Mouse (Mus musculus): ENCODE data around the gene Gm28539. TPM values are rescaled to one million over a fixed set of nuclear protein-coding genes. Genes with fewer than 3 reads are reported as not detected.

Gm28539 gene
- polyA plus RNA-seq, 1 experiment from 2014 or later = not detected

GRCm38 (mm10) chr16:18895249-18895648, 58.9 kb downstream of the Gm28539 start:
- Histone ChIP-seq H3K27me3 (ENCODE audit: insufficient read depth, low read length) (no peaks in the 10 kb centered on the region), H3K4me3 (replicated peaks; ENCODE audit: low read depth, low read length) (no peak overlapping the region), H3K4me1 (replicated peaks; ENCODE audit: insufficient read depth, low read length) (no peaks in the 10 kb centered on the region), H3K27ac (no peak overlapping the region), H3K9ac (ENCODE audit: low read depth, low read length) (no peak overlapping the region), H3K4me2 (ENCODE audit: low read length) (no peak overlapping the region), H3K36me3 (ENCODE audit: insufficient read depth, low read length) (peaks cover 24% of the 10 kb centered on the region), H3K9me3 (replicated peaks; ENCODE audit: low read length) (no peaks in the 10 kb centered on the region)
- ATAC-seq (replicated peaks; ENCODE audit: low FRiP score, low read depth) = no peak
- TF ChIP-seq CTCF (IDR thresholded peaks at IDR 0.05; ENCODE audit: low read depth) = no peak
- 79% methylated on average over 3 of the region's 3 CpGs for WGBS
- DNase-seq (ENCODE audit: low spot score) = no peak

GRCm38 (mm10) chr16:18896429-18896828, 60.0 kb downstream of the Gm28539 start:
- no peaks in the 10 kb centered on the region for H3K4me1 ChIP-seq (replicated peaks; ENCODE audit: insufficient read depth, low read length)
- no peak overlapping the region for H3K4me2 ChIP-seq (ENCODE audit: low read length)
- no peak overlapping the region for H3K27ac ChIP-seq
- no peak overlapping the region for H3K4me3 ChIP-seq (replicated peaks; ENCODE audit: low read depth, low read length)
- H3K36me3 ChIP-seq (ENCODE audit: insufficient read depth, low read length) = peaks cover 24% of the 10 kb centered on the region
- no peaks in the 10 kb centered on the region for H3K27me3 ChIP-seq (ENCODE audit: insufficient read depth, low read length)
- TF ChIP-seq CTCF (IDR thresholded peaks at IDR 0.05; ENCODE audit: low read depth) = no peak
- no peak overlapping the region for H3K9ac ChIP-seq (ENCODE audit: low read depth, low read length)
- WGBS = 73% methylated on average over 10 of the region's 10 CpGs
- ATAC-seq (replicated peaks; ENCODE audit: low FRiP score, low read depth) (no peak), DNase-seq (ENCODE audit: low spot score) (no peak)
- H3K9me3 ChIP-seq (replicated peaks; ENCODE audit: low read length) = no peaks in the 10 kb centered on the region

- ATAC-seq (replicated peaks; ENCODE audit: low FRiP score, low read depth) = no peak
- no peak overlapping the region for H3K9ac ChIP-seq (ENCODE audit: low read depth, low read length)
- peaks cover 19% of the 10 kb centered on the region; the same call in 1 of the 2 replicates for H3K36me3 ChIP-seq (ENCODE audit: insufficient read depth, low read length)
- H3K4me3 ChIP-seq (replicated peaks; ENCODE audit: low read depth, low read length) = no peak overlapping the region
- no peak for DNase-seq (ENCODE audit: low spot score)
- H3K4me2 ChIP-seq (ENCODE audit: low read length) = no peak overlapping the region
- H3K4me1 ChIP-seq (replicated peaks; ENCODE audit: insufficient read depth, low read length) = no peaks in the 10 kb centered on the region
- no peak overlapping the region for H3K27ac ChIP-seq
- H3K27me3 ChIP-seq (ENCODE audit: insufficient read depth, low read length) = no peaks in the 10 kb centered on the region
- H3K9me3 ChIP-seq (replicated peaks; ENCODE audit: low read length) = no peaks in the 10 kb centered on the region
- TF ChIP-seq CTCF (IDR thresholded peaks at IDR 0.05; ENCODE audit: low read depth) = no peak
- WGBS = 81% methylated on average over 1 of the region's 1 CpGs
Measured at GRCm38 (mm10) chr16:18905648-18906047, 69.3 kb downstream of the Gm28539 start.

GRCm38 (mm10) chr16:18916064-18916463, 79.7 kb downstream of the Gm28539 start:
- H3K4me3 ChIP-seq (replicated peaks; ENCODE audit: low read depth, low read length) = no peak overlapping the region
- no peaks in the 10 kb centered on the region for H3K4me1 ChIP-seq (replicated peaks; ENCODE audit: insufficient read depth, low read length)
- ATAC-seq (replicated peaks; ENCODE audit: low FRiP score, low read depth) (no peak), DNase-seq (ENCODE audit: low spot score) (no peak)
- no peak overlapping the region for H3K27ac ChIP-seq
- no peak overlapping the region for H3K4me2 ChIP-seq (ENCODE audit: low read length)
- 94% methylated on average over 4 of the region's 4 CpGs for whole genome bisulfite sequencing
- no peak for TF ChIP-seq CTCF (IDR thresholded peaks at IDR 0.05; ENCODE audit: low read depth)
- H3K9me3 ChIP-seq (replicated peaks; ENCODE audit: low read length) = no peaks in the 10 kb centered on the region
- no peaks in the 10 kb centered on the region for H3K27me3 ChIP-seq (ENCODE audit: insufficient read depth, low read length)
- no peak overlapping the region for H3K9ac ChIP-seq (ENCODE audit: low read depth, low read length)
- peaks cover 32% of the 10 kb centered on the region; the same call in 1 of the 2 replicates for H3K36me3 ChIP-seq (ENCODE audit: insufficient read depth, low read length)

GRCm38 (mm10) chr16:18921771-18922170, 85.4 kb downstream of the Gm28539 start:
- H3K4me2 ChIP-seq (ENCODE audit: low read length) = no peak overlapping the region
- ATAC-seq (replicated peaks; ENCODE audit: low FRiP score, low read depth) (no peak), DNase-seq (ENCODE audit: low spot score) (no peak)
- H3K9ac ChIP-seq (ENCODE audit: low read depth, low read length) = no peak overlapping the region
- no peaks in the 10 kb centered on the region for H3K4me1 ChIP-seq (replicated peaks; ENCODE audit: insufficient read depth, low read length)
- WGBS = 83% methylated on average over 2 of the region's 2 CpGs
- no peak overlapping the region for H3K4me3 ChIP-seq (replicated peaks; ENCODE audit: low read depth, low read length)
- no peak overlapping the region for H3K27ac ChIP-seq
- no peak for TF ChIP-seq CTCF (IDR thresholded peaks at IDR 0.05; ENCODE audit: low read depth)
- H3K27me3 ChIP-seq (ENCODE audit: insufficient read depth, low read length) = no peaks in the 10 kb centered on the region
- no peaks in the 10 kb centered on the region for H3K9me3 ChIP-seq (replicated peaks; ENCODE audit: low read length)
- H3K36me3 ChIP-seq (ENCODE audit: insufficient read depth, low read length) = peaks cover 57% of the 10 kb centered on the region; the same call in 1 of the 2 replicates

- TF ChIP-seq CTCF (IDR thresholded peaks at IDR 0.05; ENCODE audit: low read depth) = no peak
- H3K4me2 ChIP-seq (ENCODE audit: low read length) = no peak overlapping the region
- H3K36me3 ChIP-seq (ENCODE audit: insufficient read depth, low read length) = peaks cover 47% of the 10 kb centered on the region
- no peaks in the 10 kb centered on the region for H3K4me1 ChIP-seq (replicated peaks; ENCODE audit: insufficient read depth, low read length)
- H3K9me3 ChIP-seq (replicated peaks; ENCODE audit: low read length) = no peaks in the 10 kb centered on the region
- no peak overlapping the region for H3K9ac ChIP-seq (ENCODE audit: low read depth, low read length)
- 95% methylated on average over 1 of the region's 1 CpGs for WGBS
- no peak overlapping the region for H3K27ac ChIP-seq
- no peak overlapping the region for H3K4me3 ChIP-seq (replicated peaks; ENCODE audit: low read depth, low read length)
- no peak for ATAC-seq (replicated peaks; ENCODE audit: low FRiP score, low read depth)
- no peaks in the 10 kb centered on the region for H3K27me3 ChIP-seq (ENCODE audit: insufficient read depth, low read length)
- DNase-seq (ENCODE audit: low spot score) = no peak
Measured at GRCm38 (mm10) chr16:18927963-18928362, 91.6 kb downstream of the Gm28539 start.

Data from kidney, postnatal 0 days (tissue).